ENCODE assay signal across 17 mouse cellular contexts in genomic region chr10:19424961-19425360, GRCm38 (mm10).
"Had no signal": no experiment of that assay in that cellular context is flagged by ENCODE, and none has a peak within 500 bp of the region (broad histone marks: within the 10 kb centered on the region; RNA-seq: fewer than 3 reads in every experiment).

No protein-coding gene starts in this region.

- H3K27me3 ChIP-seq: midbrain, embryonic 12.5 days; midbrain, embryonic 15.5 days; neural tube, embryonic 13.5 days; neural tube, embryonic 15.5 days had no signal

- H3K9me3 ChIP-seq: midbrain, embryonic 10.5 days; midbrain, embryonic 12.5 days; midbrain, embryonic 15.5 days; neural tube, embryonic 15.5 days had no signal

- H3K4me3 ChIP-seq: midbrain, embryonic 10.5 days; midbrain, embryonic 12.5 days; midbrain, embryonic 15.5 days; myocyte; neural tube, embryonic 13.5 days; neural tube, embryonic 15.5 days had no signal

- H3K4me1 ChIP-seq: midbrain, embryonic 10.5 days; midbrain, embryonic 12.5 days; midbrain, embryonic 15.5 days; neural tube, embryonic 13.5 days; neural tube, embryonic 15.5 days had no signal

- DNase-seq: lung, adult 18-20 months; lung, postnatal 10 days; lung, postnatal 4 days; right cerebral cortex, adult 18-20 months; right cerebral cortex, postnatal 25 days; right cerebral cortex, postnatal 4 days; spleen, adult 18-20 months; thymus, adult 18-20 months; thymus, postnatal 14 days; thymus, postnatal 36 days had no signal

- H3K4me2 ChIP-seq: lung, embryonic 14.5 days; midbrain, embryonic 12.5 days; midbrain, embryonic 15.5 days; neural tube, embryonic 13.5 days; neural tube, embryonic 15.5 days had no signal

- H3K9ac ChIP-seq: lung, embryonic 14.5 days; midbrain, embryonic 12.5 days; midbrain, embryonic 15.5 days; neural tube, embryonic 13.5 days; neural tube, embryonic 15.5 days had no signal

- H3K36me3 ChIP-seq: midbrain, embryonic 10.5 days; midbrain, embryonic 12.5 days; midbrain, embryonic 15.5 days; neural tube, embryonic 13.5 days; neural tube, embryonic 15.5 days had no signal

- H3K27ac ChIP-seq: midbrain, embryonic 10.5 days; midbrain, embryonic 12.5 days; midbrain, embryonic 15.5 days; neural tube, embryonic 13.5 days; neural tube, embryonic 15.5 days had no signal

- ATAC-seq: midbrain, embryonic 15.5 days had no signal
